Mouse (Mus musculus): ENCODE results near the gene Hpn. TPM values are rescaled to one million over a fixed set of nuclear protein-coding genes. Genes with fewer than 3 reads are reported as not detected.
A peak's percentile ranks its signal among the peaks of the same experiment; 100 is the strongest.

Gene Hpn
- polyA plus RNA-seq, 1 experiment from 2014 or later, result 0.67 TPM

DNA sequence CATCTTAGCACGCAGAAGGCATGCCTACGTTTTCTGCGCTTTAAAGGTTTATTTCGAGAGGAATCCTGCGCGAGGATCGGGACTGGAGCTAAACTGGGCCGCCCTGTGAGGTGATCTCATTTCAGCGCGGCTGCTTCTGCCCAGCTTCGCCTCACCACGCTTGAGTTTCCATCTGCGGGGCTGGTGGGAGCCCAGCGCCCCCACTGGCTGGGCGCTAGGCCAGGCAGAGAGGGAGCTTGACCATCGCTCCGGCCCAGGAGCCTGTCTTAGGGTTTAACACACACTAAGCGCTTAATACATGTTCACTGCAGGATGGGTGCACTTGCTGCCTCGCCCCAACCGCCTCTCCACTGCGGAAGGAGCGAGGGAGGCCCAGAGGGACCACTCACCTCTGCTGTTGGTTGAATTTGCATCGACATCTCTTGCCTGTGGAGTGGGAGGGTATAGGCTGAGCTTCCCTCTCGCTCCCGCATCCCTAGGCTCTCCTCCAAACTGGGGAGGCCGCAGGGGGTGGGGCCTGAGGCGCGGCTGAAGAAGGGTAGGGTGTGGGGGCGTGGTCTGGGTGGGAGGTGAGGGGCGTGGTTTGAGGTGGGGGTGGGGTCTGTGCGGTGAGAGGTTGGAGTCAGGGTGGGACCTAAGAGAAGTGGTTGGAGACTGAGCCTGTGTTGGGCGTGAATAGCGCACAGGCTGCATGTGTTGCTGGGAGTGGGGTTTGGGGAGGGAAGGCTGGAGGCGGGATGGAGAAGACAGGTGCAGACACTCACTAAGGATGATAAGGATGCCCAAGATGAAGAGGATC is 62.3 kb downstream of the Hpn start:
- Histone ChIP-seq H3K27me3 (ENCODE audit: control insufficient read depth, insufficient read depth, low read length) (peaks cover 27% of the 10 kb centered on the region), H3K4me1 (ENCODE audit: control insufficient read depth, insufficient read depth, low read length) (peaks cover 19% of the 10 kb centered on the region; the same call in 1 of the 2 replicates)
- peak; percentile 12; the same call in 1 of the 2 replicates for ATAC-seq (ENCODE audit: low read depth)

DNA sequence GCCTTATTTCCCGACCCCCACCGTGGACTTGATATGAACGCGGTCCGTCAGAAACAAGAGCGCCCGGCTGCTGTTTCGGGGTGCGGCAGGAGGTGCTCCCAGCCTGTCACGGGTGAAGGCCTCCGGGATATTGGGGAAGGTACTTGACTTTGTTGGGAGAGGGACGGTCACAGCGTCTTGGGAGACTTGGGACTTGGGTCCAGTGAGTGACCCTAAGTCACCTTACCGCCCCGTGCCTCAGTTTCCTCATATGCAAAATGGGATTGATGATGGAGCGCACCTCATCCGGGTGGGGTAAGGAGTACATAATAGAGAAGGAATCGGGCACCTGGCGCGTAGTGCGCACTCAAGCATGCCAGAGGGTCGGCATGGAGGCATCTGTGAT is 62.8 kb downstream of the Hpn start:
- Histone ChIP-seq H3K27ac (ENCODE audit: low read depth, low read length) (no peak overlapping the region), H3K9ac (replicated peaks; ENCODE audit: low read depth, low read length) (no peak overlapping the region), H3K4me3 (ENCODE audit: low read depth, low read length) (peak overlapping the region; percentile 16), H3K4me2 (ENCODE audit: low read depth, low read length) (peak overlapping the region; percentile 31), H3K27me3 (ENCODE audit: control insufficient read depth, insufficient read depth, low read length) (peaks cover 27% of the 10 kb centered on the region), H3K36me3 (ENCODE audit: control insufficient read depth, insufficient read depth, low read length) (no peaks in the 10 kb centered on the region), H3K4me1 (ENCODE audit: control insufficient read depth, insufficient read depth, low read length) (peaks cover 19% of the 10 kb centered on the region; the same call in 1 of the 2 replicates), H3K9me3 (ENCODE audit: control insufficient read depth, low read length) (no peaks in the 10 kb centered on the region)
- WGBS, result 4% methylated on average over 22 of the region's 22 CpGs
- ATAC-seq (ENCODE audit: low read depth), result no peak

More for the DNA sequence above, 62.3 kb downstream of the Hpn start:
- H3K36me3 ChIP-seq (ENCODE audit: control insufficient read depth, insufficient read depth, low read length), result no peaks in the 10 kb centered on the region
- under 1% methylated on average over 34 of the region's 34 CpGs for WGBS
- no peaks in the 10 kb centered on the region for H3K9me3 ChIP-seq (ENCODE audit: control insufficient read depth, low read length)
- peak overlapping the region; percentile 31 for H3K4me2 ChIP-seq (ENCODE audit: low read depth, low read length)
- H3K27ac ChIP-seq (ENCODE audit: low read depth, low read length), result no peak overlapping the region
- no peak overlapping the region for H3K9ac ChIP-seq (replicated peaks; ENCODE audit: low read depth, low read length)
- peak overlapping the region; percentile 16 for H3K4me3 ChIP-seq (ENCODE audit: low read depth, low read length)

DNA sequence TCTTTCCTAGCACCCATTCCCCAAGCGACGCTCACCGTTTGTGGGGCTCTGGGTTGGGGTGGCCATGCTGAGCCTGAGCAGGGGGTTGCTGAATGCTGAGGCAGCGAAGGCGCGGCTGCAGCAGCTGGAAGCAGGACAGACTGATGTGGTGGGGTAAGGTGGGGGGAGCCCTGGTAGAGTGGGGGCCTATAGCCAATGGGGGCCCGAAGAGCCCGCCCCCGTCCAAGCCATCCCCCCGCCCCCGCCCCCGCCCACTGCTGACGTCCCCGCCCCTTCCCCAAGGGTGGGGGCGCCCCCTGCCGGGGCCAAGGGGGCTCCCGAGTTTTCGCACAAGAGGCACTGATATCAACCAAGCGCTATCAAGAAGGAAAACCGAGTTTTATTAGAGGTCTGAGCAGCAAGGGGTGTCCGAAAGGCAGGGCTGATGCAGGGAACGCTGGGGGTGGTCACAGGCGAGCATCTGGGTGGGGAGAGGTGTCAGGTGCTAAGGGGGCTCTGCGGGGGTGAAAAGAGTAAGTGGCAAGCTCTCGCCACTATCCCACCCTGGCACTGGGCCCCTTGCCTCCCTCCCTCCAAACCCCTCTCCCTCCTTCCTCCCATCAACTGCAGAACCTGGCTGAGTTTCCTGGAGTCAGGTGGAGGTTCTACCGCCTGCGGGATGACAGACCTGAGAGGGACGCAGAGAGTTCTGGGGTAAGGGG is 63.6 kb downstream of the Hpn start, which contains the start of gene Fxyd7:
Fxyd7 (minus strand) TSS at position 147 of the 701 bp plus-strand sequence.
- Histone ChIP-seq H3K4me1 (ENCODE audit: control insufficient read depth, insufficient read depth, low read length) (peaks cover 19% of the 10 kb centered on the region; the same call in 1 of the 2 replicates), H3K27ac (ENCODE audit: low read depth, low read length) (0 out of 2 replicates have a peak within 1 kb of the TSS, but pooled peaks have one; percentile 29), H3K36me3 (ENCODE audit: control insufficient read depth, insufficient read depth, low read length) (no peaks in the 10 kb centered on the region), H3K27me3 (ENCODE audit: control insufficient read depth, insufficient read depth, low read length) (peaks cover 27% of the 10 kb centered on the region), H3K9ac (replicated peaks; ENCODE audit: low read depth, low read length) (peak within 1 kb of the TSS; percentile 58), H3K9me3 (ENCODE audit: control insufficient read depth, low read length) (no peaks in the 10 kb centered on the region), H3K4me3 (ENCODE audit: low read depth, low read length) (peak within 1 kb of the TSS; percentile 36), H3K4me2 (ENCODE audit: low read depth, low read length) (peak within 1 kb of the TSS; percentile 67)
- ATAC-seq (ENCODE audit: low read depth), result peak; percentile 45; the same call in 1 of the 2 replicates
- WGBS, result under 1% methylated on average over 25 of the region's 28 CpGs

DNA sequence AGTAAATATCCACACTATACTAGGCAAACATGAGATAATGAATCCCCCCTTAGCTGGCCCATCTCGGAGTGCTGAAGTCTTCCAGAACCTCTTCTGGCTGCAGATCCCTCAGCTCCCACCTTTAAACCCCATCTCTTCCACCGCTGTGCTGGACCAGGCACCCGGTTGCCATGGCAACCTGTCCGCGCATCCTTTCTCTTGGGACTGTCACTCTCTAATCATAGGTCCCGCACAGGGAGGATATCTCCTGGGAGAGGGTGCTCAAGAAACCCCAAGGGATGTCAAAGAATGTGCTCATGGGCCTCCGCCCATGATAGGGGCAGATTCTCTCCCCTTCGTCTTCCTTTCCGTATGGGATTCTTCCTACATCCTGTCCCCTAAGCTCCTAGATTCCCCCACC is 64.2 kb downstream of the Hpn start:
- peak; percentile 29; the same call in 1 of the 2 replicates for ATAC-seq (ENCODE audit: low read depth)
- Histone ChIP-seq H3K4me2 (ENCODE audit: low read depth, low read length) (peak overlapping the region; percentile 67), H3K9ac (replicated peaks; ENCODE audit: low read depth, low read length) (peak overlapping the region; percentile 58), H3K27me3 (ENCODE audit: control insufficient read depth, insufficient read depth, low read length) (peaks cover 27% of the 10 kb centered on the region), H3K4me1 (ENCODE audit: control insufficient read depth, insufficient read depth, low read length) (peaks cover 19% of the 10 kb centered on the region; the same call in 1 of the 2 replicates), H3K9me3 (ENCODE audit: control insufficient read depth, low read length) (no peaks in the 10 kb centered on the region), H3K4me3 (ENCODE audit: low read depth, low read length) (peak overlapping the region; percentile 36), H3K27ac (ENCODE audit: low read depth, low read length) (0 out of 2 replicates have a peak overlapping the region, but pooled peaks have one; percentile 29), H3K36me3 (ENCODE audit: control insufficient read depth, insufficient read depth, low read length) (no peaks in the 10 kb centered on the region)
- WGBS, result 2% methylated on average over 9 of the region's 9 CpGs

DNA sequence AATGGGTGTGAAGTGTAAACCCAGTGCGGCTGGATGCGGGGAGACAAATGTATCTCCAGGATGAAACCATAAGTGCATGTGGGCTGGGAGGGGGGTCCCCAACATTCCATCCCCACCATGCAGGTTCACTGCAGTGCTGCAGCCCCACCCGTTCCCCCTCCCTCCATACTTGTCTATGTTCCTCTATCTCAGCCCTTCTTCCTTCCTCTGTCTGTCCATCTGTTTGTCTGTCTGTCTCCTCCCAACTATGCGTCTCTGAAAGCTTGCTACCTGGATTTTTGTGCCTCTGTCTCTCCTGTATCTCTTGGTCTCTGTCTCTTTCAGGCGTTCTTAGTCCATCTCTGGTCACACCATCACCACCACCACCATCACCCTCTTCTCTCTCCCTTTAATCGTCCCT is 64.6 kb downstream of the Hpn start:
- ATAC-seq (ENCODE audit: low read depth), result no peak; the same call in 1 of the 2 replicates
- no peaks in the 10 kb centered on the region for H3K36me3 ChIP-seq (ENCODE audit: control insufficient read depth, insufficient read depth, low read length)
- peak overlapping the region; percentile 67 for H3K4me2 ChIP-seq (ENCODE audit: low read depth, low read length)
- H3K27me3 ChIP-seq (ENCODE audit: control insufficient read depth, insufficient read depth, low read length), result peaks cover 27% of the 10 kb centered on the region
- no peak overlapping the region for H3K27ac ChIP-seq (ENCODE audit: low read depth, low read length)
- peak overlapping the region; percentile 58 for H3K9ac ChIP-seq (replicated peaks; ENCODE audit: low read depth, low read length)
- H3K9me3 ChIP-seq (ENCODE audit: control insufficient read depth, low read length), result no peaks in the 10 kb centered on the region
- H3K4me3 ChIP-seq (ENCODE audit: low read depth, low read length), result peak overlapping the region; percentile 36
- peaks cover 19% of the 10 kb centered on the region; the same call in 1 of the 2 replicates for H3K4me1 ChIP-seq (ENCODE audit: control insufficient read depth, insufficient read depth, low read length)
- 4% methylated on average over 6 of the region's 6 CpGs for WGBS

DNA sequence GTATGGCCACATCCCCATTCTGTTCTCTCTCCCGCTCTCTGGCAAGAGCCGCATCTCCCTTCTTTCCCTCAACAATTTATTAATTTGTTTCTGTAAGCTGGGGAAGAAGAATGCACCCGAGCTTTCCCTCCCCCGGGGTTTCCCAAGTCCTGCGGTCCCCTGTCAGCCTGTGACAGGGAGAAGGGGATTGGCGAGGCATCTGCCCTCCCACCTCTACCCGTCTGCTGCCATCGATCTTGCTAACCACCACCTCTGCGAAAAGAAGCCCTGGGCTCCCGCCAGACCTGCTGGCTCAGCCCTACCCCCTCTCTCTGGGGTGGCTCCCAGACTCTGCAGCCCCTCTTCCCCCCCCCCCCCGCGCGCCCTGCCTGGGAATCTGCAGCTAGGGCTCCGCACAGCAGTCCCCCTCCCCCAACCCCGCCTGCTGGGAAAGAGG is 65.2 kb downstream of the Hpn start:
- peak overlapping the region; percentile 58 for H3K9ac ChIP-seq (replicated peaks; ENCODE audit: low read depth, low read length)
- H3K36me3 ChIP-seq (ENCODE audit: control insufficient read depth, insufficient read depth, low read length), result no peaks in the 10 kb centered on the region
- H3K27ac ChIP-seq (ENCODE audit: low read depth, low read length), result no peak overlapping the region
- peaks cover 19% of the 10 kb centered on the region; the same call in 1 of the 2 replicates for H3K4me1 ChIP-seq (ENCODE audit: control insufficient read depth, insufficient read depth, low read length)
- H3K4me2 ChIP-seq (ENCODE audit: low read depth, low read length), result peak overlapping the region; percentile 67
- H3K27me3 ChIP-seq (ENCODE audit: control insufficient read depth, insufficient read depth, low read length), result peaks cover 26% of the 10 kb centered on the region
- H3K4me3 ChIP-seq (ENCODE audit: low read depth, low read length), result peak overlapping the region; percentile 36
- no peaks in the 10 kb centered on the region for H3K9me3 ChIP-seq (ENCODE audit: control insufficient read depth, low read length)
- 2% methylated on average over 14 of the region's 15 CpGs for WGBS
- peak; percentile 45 for ATAC-seq (ENCODE audit: low read depth)

DNA sequence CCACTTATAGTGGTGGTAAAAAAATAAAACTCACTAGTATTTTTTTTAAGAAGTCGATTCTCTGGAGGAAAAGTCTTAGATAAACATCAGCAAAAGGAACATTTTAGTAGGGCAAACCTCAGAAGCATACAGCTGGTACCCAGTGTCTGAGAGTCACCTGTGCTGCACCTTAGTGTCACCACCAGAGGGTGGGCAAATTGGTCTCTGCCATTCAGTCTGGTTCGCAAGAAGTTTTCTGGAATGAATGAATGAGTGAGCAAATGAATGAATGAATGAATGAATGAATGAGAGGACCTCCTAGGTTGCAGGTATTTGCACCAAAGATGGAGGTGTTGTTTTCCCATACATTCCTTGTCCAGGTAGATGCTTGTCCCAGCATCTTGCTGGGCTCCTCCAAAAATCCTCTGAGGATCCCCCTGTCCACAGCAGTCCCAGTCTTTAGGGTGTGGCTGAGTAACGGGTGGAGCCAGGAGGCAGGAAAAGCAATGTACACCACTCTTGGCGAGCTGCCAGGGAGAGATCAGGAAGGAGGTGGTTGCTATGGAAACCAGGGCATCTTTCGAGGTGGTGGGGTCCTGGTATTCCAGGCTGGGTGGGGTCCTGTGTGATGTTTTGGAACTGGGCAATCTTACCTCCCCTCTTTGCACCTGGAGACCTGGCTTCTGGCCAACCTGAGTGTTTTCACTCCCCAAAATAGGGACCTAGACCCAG is 65.8 kb downstream of the Hpn start:
- peak overlapping the region; percentile 36 for H3K4me3 ChIP-seq (ENCODE audit: low read depth, low read length)
- peak overlapping the region; percentile 58 for H3K9ac ChIP-seq (replicated peaks; ENCODE audit: low read depth, low read length)
- ATAC-seq (ENCODE audit: low read depth), result peak; percentile 15
- no peaks in the 10 kb centered on the region for H3K36me3 ChIP-seq (ENCODE audit: control insufficient read depth, insufficient read depth, low read length)
- H3K9me3 ChIP-seq (ENCODE audit: control insufficient read depth, low read length), result no peaks in the 10 kb centered on the region
- H3K4me1 ChIP-seq (ENCODE audit: control insufficient read depth, insufficient read depth, low read length), result peaks cover 19% of the 10 kb centered on the region; the same call in 1 of the 2 replicates
- H3K27ac ChIP-seq (ENCODE audit: low read depth, low read length), result no peak overlapping the region
- peak overlapping the region; percentile 67 for H3K4me2 ChIP-seq (ENCODE audit: low read depth, low read length)
- H3K27me3 ChIP-seq (ENCODE audit: control insufficient read depth, insufficient read depth, low read length), result peaks cover 28% of the 10 kb centered on the region
- WGBS, result 22% methylated on average over 5 of the region's 5 CpGs

Data from neural tube, embryonic 14.5 days (tissue).